In the genomic region with DNA sequence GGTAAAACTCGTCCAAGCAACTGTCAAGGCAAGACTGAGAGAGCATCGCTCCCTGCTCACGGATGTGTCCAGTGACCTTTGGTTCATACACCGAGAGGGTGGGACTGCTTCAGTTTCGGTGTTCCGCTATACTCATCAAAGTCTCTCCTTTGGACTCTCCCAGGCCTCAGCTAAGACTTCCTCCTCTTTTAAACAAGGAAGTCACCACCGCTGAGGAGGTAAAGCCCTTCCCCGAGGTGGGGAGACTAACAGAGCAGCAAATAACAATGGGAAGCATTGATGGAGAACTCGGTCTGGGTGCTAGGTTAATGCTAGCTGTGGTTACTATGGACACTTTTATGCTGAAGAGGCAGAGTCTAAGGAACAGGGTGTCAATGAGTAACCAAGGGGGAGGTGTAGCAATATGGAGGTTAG, we compare ENCODE assay signal across 12 mouse cellular contexts.
DNase-seq lines count a peak whose midpoint lies in the region; ATAC-seq and TF ChIP-seq lines count a peak whose summit lies in the region.
"Had no signal": no experiment of that assay in that cellular context is flagged by ENCODE, and none has a peak within 500 bp of the region (broad histone marks: within the 10 kb centered on the region; RNA-seq: fewer than 3 reads in every experiment).

No protein-coding gene starts in this region.

- DNase-seq in lung, postnatal 36 days: peak; percentile 37
- DNase-seq in lung, postnatal 14 days: no peak
- peak; percentile 70 to 85 for DNase-seq in kidney, postnatal 36 days
- DNase-seq in cerebellum, postnatal 14 days: no peak
- no peak for DNase-seq in embryo, embryonic 11 days
- DNase-seq in cerebellum, postnatal 25 days: no peak
- DNase-seq: liver, embryonic 13.5 days; spleen, adult 18-20 months had no signal

- peaks cover 13% of the 10 kb centered on the region; the same call in 1 of the 2 replicates for H3K4me1 ChIP-seq in intestine, postnatal 0 days (replicated peaks; ENCODE audit: control insufficient read depth, insufficient read depth, low read length)

- peaks cover 5% of the 10 kb centered on the region; the same call in 1 of the 2 replicates for H3K36me3 ChIP-seq in intestine, postnatal 0 days (ENCODE audit: control insufficient read depth, insufficient read depth)
- H3K36me3 ChIP-seq: liver, embryonic 13.5 days had no signal

- no peak for TF ChIP-seq CTCF in intestine, postnatal 0 days (IDR thresholded peaks at IDR 0.05; ENCODE audit: low read depth)

- ATAC-seq in intestine, postnatal 0 days: peak; percentile 91
- ATAC-seq: midbrain, embryonic 16.5 days had no signal

- peak overlapping the region; percentile 52 for H3K4me3 ChIP-seq in intestine, postnatal 0 days (ENCODE audit: low read depth, low read length)
- H3K4me3 ChIP-seq: heart, embryonic 13.5 days; liver, embryonic 13.5 days had no signal

- 33% methylated on average over 9 of the region's 9 CpGs for WGBS in intestine, postnatal 0 days

- H3K9ac ChIP-seq in intestine, postnatal 0 days (ENCODE audit: low read depth, low read length): peak overlapping the region; percentile 68
- H3K9ac ChIP-seq: heart, embryonic 13.5 days; hindbrain, embryonic 14.5 days; liver, embryonic 13.5 days had no signal

- peak overlapping the region; percentile 96 for H3K27ac ChIP-seq in intestine, postnatal 0 days (ENCODE audit: low read depth, low read length)
- H3K27ac ChIP-seq: heart, embryonic 13.5 days; hindbrain, embryonic 14.5 days; liver, embryonic 13.5 days had no signal

- no peaks in the 10 kb centered on the region for H3K9me3 ChIP-seq in intestine, postnatal 0 days (ENCODE audit: control insufficient read depth)
- H3K9me3 ChIP-seq: heart, embryonic 13.5 days; liver, embryonic 13.5 days had no signal

- peak overlapping the region; percentile 62 for H3K4me2 ChIP-seq in intestine, postnatal 0 days (replicated peaks; ENCODE audit: low read depth)
- H3K4me2 ChIP-seq: heart, embryonic 13.5 days; hindbrain, embryonic 14.5 days; liver, embryonic 13.5 days had no signal

- H3K27me3 ChIP-seq in intestine, postnatal 0 days (replicated peaks; ENCODE audit: control insufficient read depth, insufficient read depth, low read length): no peaks in the 10 kb centered on the region
- H3K27me3 ChIP-seq: heart, embryonic 13.5 days; liver, embryonic 13.5 days had no signal

Comparison
In these comparisons a context has a peak if more than half of its experiments do, and no peak if none do; other contexts are left out.
1. DNase-seq: peak in lung, postnatal 36 days (single experiment) and kidney, postnatal 36 days (2 of 2); none in lung, postnatal 14 days (single experiment), cerebellum, postnatal 14 days (0 of 2), embryo, embryonic 11 days (single experiment) and cerebellum, postnatal 25 days (0 of 2).